Mouse (Mus musculus): Measurements from ENCODE around the gene Snx29.

DNA sequence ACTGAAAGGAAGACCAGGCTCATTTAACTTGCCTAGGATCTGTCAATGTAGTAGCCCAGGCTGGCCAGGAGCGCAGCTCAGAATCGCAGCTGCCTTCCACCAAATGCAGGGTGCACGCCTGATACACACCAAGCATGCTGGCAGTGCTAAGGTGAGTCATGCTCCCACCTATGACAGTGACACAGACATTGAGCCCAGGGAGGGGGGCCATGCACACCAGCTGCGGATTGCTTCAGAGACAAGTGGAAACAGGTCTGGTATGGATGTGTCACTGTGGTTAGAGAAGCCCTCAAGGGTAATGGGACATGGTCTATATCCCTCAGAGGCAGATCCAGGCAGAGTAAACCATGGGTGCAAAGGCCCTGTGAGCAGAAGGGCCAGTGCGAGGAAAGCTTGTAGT lies 425.2 kb downstream of the Snx29 start:
- no peak for TF ChIP-seq ZC3H11A (IDR thresholded peaks at IDR 0.05; ENCODE audit: borderline replicate concordance, low read depth, low read length)
- no peak for TF ChIP-seq MAFK (IDR thresholded peaks at IDR 0.05; ENCODE audit: insufficient read depth, low read depth, low read length)
- no peak for TF ChIP-seq HCFC1 (IDR thresholded peaks at IDR 0.05; ENCODE audit: borderline replicate concordance, insufficient read depth, low read length)
- no peak for TF ChIP-seq ZNF384 (IDR thresholded peaks at IDR 0.05; ENCODE audit: low read depth, low read length)
